Mouse (Mus musculus) kidney, embryonic 14.5 days (tissue): ENCODE measurements around the gene Wnt10b. TPM values are rescaled to one million over a fixed set of nuclear protein-coding genes. Genes with fewer than 3 reads are reported as not detected.

Experiments used
- ATAC-seq: fragments of 200-750 bp; cut with Nextera tagmentation; 2 replicates; pipeline ENCODE4 v1.8.0; 2017; ENCODE audit warnings: moderate number of reproducible peaks, mild to moderate bottlenecking, moderate TSS enrichment, moderate library complexity; ENCODE audit not compliant: low FRiP score, low TSS enrichment
- H3K27ac ChIP-seq: fragments of 300-500 bp; sonication (generic); 2 replicates; pipeline ENCODE4 v1.5.1; 2014; ENCODE audit warnings: low read depth, mild to moderate bottlenecking, low read length, moderate library complexity, mixed read lengths
- H3K27me3 ChIP-seq: fragments of 300-500 bp; sonication (generic); 2 replicates; pipeline ENCODE4 v1.6.1; 2014; ENCODE audit warnings: mild to moderate bottlenecking, low read length; ENCODE audit not compliant: control insufficient read depth, insufficient read depth
- H3K36me3 ChIP-seq: fragments of 300-500 bp; sonication (generic); 2 replicates; pipeline ENCODE4 v1.6.1; 2014; ENCODE audit warnings: low read length, mixed read lengths; ENCODE audit not compliant: control insufficient read depth, insufficient read depth
- H3K4me1 ChIP-seq: fragments of 300-500 bp; sonication (generic); 2 replicates; pipeline ENCODE4 v1.6.1; 2014; ENCODE audit warnings: low read length, mixed read lengths; ENCODE audit not compliant: control insufficient read depth, insufficient read depth
- H3K4me2 ChIP-seq: fragments of 300-500 bp; sonication (generic); replicated peaks from 2 replicates; pipeline ENCODE4 v1.6.1; 2014; ENCODE audit warnings: low read depth, mild to moderate bottlenecking, low read length
- H3K4me3 ChIP-seq: fragments of 300-500 bp; sonication (generic); 2 replicates; pipeline ENCODE4 v1.5.1; 2014; ENCODE audit warnings: mild to moderate bottlenecking, low read length
- H3K9ac ChIP-seq: fragments of 300-500 bp; sonication (generic); 2 replicates; pipeline ENCODE4 v1.6.1; 2014; ENCODE audit warnings: low read depth, mild to moderate bottlenecking, low read length, moderate library complexity
- H3K9me3 ChIP-seq: fragments of 300-500 bp; sonication (generic); 2 replicates; pipeline ENCODE4 v1.6.1; 2016; ENCODE audit warnings: low read length; ENCODE audit not compliant: control insufficient read depth
- WGBS: fragments of 180-500 bp; shearing (Covaris S2); extraction: QIAGEN DNeasy Blood & Tissue Kit; methylation state at CpG from one replicate; pipeline ENCODE4 v1.1.7; 2014; 5-methylcytosine and 5-hydroxymethylcytosine counted together
- polyA plus RNA-seq: library from polyadenylated mRNA; unstranded; fragments of >200 nt; fragmentation: Nextera tagmentation; extraction: Ambion mirVana; gene quantifications from 2 replicates; pipeline ENCODE4 v1.2.1, GENCODE M21; 2014

The Wnt10b gene
- polyA plus RNA-seq, 1 experiment from 2014 or later: not detected

GRCm38 (mm10) chr15:98790761-98791160 is 12.8 kb upstream of the Wnt10b start:
- Histone ChIP-seq H3K36me3 (no peaks in the 10 kb centered on the region), H3K4me3 (peak overlapping the region; percentile 17; the same call in 1 of the 2 replicates), H3K4me1 (peaks cover 14% of the 10 kb centered on the region; the same call in 1 of the 2 replicates), H3K9me3 (no peaks in the 10 kb centered on the region), H3K4me2 (no peak overlapping the region; the same call in 1 of the 2 replicates), H3K9ac (no peak overlapping the region), H3K27me3 (peaks cover 80% of the 10 kb centered on the region), H3K27ac (no peak overlapping the region)
- under 1% methylated on average over 23 of the region's 23 CpGs for WGBS
- no peak for ATAC-seq

DNA sequence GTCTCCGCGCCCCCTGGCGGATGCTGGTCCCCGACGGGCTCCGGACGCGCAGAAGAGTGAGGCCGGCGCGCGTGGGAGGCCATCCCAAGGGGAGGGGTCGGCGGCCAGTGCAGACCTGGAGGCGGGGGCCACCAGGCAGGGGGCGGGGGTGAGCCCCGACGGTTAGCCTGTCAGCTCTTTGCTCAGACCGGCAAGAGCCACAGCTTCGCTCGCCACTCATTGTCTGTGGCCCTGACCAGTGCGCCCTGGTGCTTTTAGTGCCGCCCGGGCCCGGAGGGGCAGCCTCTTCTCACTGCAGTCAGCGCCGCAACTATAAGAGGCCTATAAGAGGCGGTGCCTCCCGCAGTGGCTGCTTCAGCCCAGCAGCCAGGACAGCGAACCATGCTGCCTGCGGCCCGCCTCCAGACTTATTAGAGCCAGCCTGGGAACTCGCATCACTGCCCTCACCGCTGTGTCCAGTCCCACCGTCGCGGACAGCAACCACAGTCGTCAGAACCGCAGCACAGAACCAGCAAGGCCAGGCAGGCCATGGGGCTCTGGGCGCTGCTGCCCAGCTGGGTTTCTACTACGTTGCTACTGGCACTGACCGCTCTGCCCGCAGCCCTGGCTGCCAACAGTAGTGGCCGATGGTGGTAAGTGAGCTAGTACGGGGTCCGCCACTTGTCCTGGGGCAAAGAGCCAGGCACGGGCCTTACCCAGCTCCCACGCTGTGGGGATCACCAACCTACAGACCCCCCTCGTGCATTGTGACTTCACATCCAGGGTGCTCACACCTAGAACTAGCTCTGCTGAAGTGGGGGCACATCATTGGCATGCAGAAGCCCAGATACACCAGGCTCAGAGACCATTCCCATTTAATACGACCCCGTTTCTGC is 11.9 kb upstream of the Wnt10b start, which contains the start of gene Wnt1:
Gene Wnt1, plus strand, starts transcription at position 197 of the 875 bp plus-strand sequence.
- Histone ChIP-seq H3K27ac (no peak within 1 kb of the TSS), H3K9me3 (no peaks in the 10 kb centered on the region), H3K36me3 (no peaks in the 10 kb centered on the region), H3K27me3 (peaks cover 71% of the 10 kb centered on the region), H3K9ac (no peak within 1 kb of the TSS), H3K4me3 (peak within 1 kb of the TSS; percentile 20), H3K4me2 (peak within 1 kb of the TSS; percentile 22), H3K4me1 (peaks cover 14% of the 10 kb centered on the region; the same call in 1 of the 2 replicates)
- peak; percentile 56 for ATAC-seq
- WGBS: 2% methylated on average over 51 of the region's 51 CpGs

DNA sequence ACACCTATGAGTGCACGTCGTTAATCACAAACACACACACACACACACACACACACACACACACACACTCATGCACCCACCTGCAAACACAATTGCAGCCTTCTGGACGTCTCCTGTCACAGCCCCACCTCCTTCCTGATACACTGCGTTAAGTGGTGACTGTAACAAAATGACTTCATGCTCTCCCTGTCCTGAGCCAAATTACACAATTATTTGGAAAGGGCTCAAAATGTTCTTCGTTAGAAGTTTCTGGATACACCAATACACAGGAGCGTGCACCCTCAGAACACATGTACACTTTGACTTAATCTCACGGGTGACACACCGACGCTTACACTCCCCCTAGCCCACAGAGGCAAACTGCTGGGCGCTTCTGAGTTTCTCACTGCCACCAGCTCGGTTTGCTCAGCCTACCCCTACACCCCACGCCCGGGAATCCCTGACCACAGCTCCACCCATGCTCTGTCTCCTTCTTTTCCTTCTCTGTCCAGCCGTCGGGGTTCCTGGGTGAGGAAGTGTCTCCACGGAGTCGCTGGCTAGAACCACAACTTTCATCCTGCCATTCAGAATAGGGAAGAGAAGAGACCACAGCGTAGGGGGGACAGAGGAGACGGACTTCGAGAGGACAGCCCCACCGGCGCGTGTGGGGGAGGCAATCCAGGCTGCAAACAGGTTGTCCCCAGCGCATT is 11.2 kb upstream of the Wnt10b start:
- peaks cover 64% of the 10 kb centered on the region for H3K27me3 ChIP-seq
- no peak for ATAC-seq
- no peak overlapping the region for H3K27ac ChIP-seq
- peak overlapping the region; percentile 22; the same call in 1 of the 2 replicates for H3K4me2 ChIP-seq
- H3K4me3 ChIP-seq: peak overlapping the region; percentile 20
- H3K9me3 ChIP-seq: no peaks in the 10 kb centered on the region
- 13% methylated on average over 24 of the region's 24 CpGs for WGBS
- H3K9ac ChIP-seq: no peak overlapping the region
- peaks cover 14% of the 10 kb centered on the region; the same call in 1 of the 2 replicates for H3K4me1 ChIP-seq
- H3K36me3 ChIP-seq: no peaks in the 10 kb centered on the region

- Histone ChIP-seq H3K4me2 (no peak overlapping the region), H3K27me3 (peaks cover 52% of the 10 kb centered on the region), H3K4me3 (no peak overlapping the region), H3K27ac (no peak overlapping the region), H3K9me3 (no peaks in the 10 kb centered on the region), H3K36me3 (no peaks in the 10 kb centered on the region), H3K9ac (no peak overlapping the region), H3K4me1 (peaks cover 11% of the 10 kb centered on the region; the same call in 1 of the 2 replicates)
- ATAC-seq: no peak
- 27% methylated on average over 4 of the region's 4 CpGs for WGBS
Observed at GRCm38 (mm10) chr15:98787930-98788329, 10.0 kb upstream of the Wnt10b start.

GRCm38 (mm10) chr15:98785744-98786143 is 7.8 kb upstream of the Wnt10b start:
- no peak overlapping the region for H3K27ac ChIP-seq
- 30% methylated on average over 7 of the region's 7 CpGs for WGBS
- peaks cover 44% of the 10 kb centered on the region for H3K27me3 ChIP-seq

GRCm38 (mm10) chr15:98781166-98781565 is 3.2 kb upstream of the Wnt10b start:
- ATAC-seq: no peak
- H3K36me3 ChIP-seq: no peaks in the 10 kb centered on the region
- no peak overlapping the region for H3K4me2 ChIP-seq
- peaks cover 19% of the 10 kb centered on the region; the same call in 1 of the 2 replicates for H3K4me1 ChIP-seq
- no peak overlapping the region for H3K4me3 ChIP-seq
- no peak overlapping the region for H3K9ac ChIP-seq
- H3K27me3 ChIP-seq: peaks cover 59% of the 10 kb centered on the region
- H3K9me3 ChIP-seq: no peaks in the 10 kb centered on the region
- H3K27ac ChIP-seq: no peak overlapping the region
- 22% methylated on average over 6 of the region's 6 CpGs for WGBS

More at GRCm38 (mm10) chr15:98785744-98786143, 7.8 kb upstream of the Wnt10b start:
- H3K9ac ChIP-seq: no peak overlapping the region
- H3K36me3 ChIP-seq: no peaks in the 10 kb centered on the region
- no peak for ATAC-seq
- H3K9me3 ChIP-seq: no peaks in the 10 kb centered on the region
- H3K4me2 ChIP-seq: no peak overlapping the region
- no peak overlapping the region for H3K4me3 ChIP-seq
- H3K4me1 ChIP-seq: peaks cover 4% of the 10 kb centered on the region; the same call in 1 of the 2 replicates

DNA sequence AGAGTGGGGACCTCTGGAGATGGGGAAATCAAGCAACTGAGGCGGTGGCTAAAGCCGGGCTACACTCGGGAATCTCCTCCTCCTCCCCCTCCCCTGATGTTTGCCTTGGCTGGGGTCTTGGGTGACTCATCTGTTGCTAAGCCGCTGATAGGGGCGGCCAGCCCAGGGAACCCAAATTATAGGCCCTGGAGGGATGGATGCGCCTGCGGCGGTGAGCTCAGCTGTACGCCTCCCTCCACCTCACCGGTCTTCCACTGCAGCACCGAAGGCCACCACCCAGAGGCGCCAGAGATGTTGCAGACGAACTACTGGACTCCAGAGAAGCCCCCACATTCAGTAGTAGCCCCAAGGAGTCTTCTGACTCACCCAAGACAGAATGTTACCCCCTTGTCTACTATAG is 2.6 kb upstream of the Wnt10b start:
- Histone ChIP-seq H3K4me3 (no peak overlapping the region), H3K4me2 (no peak overlapping the region), H3K4me1 (peaks cover 22% of the 10 kb centered on the region), H3K9ac (no peak overlapping the region), H3K9me3 (no peaks in the 10 kb centered on the region), H3K27ac (no peak overlapping the region), H3K27me3 (peaks cover 65% of the 10 kb centered on the region), H3K36me3 (no peaks in the 10 kb centered on the region)
- 4% methylated on average over 13 of the region's 13 CpGs for WGBS
- ATAC-seq: no peak

GRCm38 (mm10) chr15:98780075-98780474 is 2.1 kb upstream of the Wnt10b start:
- Histone ChIP-seq H3K9me3 (no peaks in the 10 kb centered on the region), H3K27ac (no peak overlapping the region), H3K4me1 (peaks cover 24% of the 10 kb centered on the region), H3K4me3 (no peak overlapping the region), H3K36me3 (no peaks in the 10 kb centered on the region), H3K4me2 (no peak overlapping the region), H3K27me3 (peaks cover 70% of the 10 kb centered on the region), H3K9ac (no peak overlapping the region)
- no peak for ATAC-seq
- 4% methylated on average over 8 of the region's 8 CpGs for WGBS
